Mouse (Mus musculus) fibroblast of lung, adult 2 months (primary cell): ENCODE results near the gene BC107364.
"Not testable (repeated sequence)": the region's sequence is repeated elsewhere in the genome, so short reads cannot be mapped to it uniquely, and the experiment has no call there.

Experiments
- DNase-seq: peaks from one replicate; pipeline ENCODE4 v3.0.0-alpha.2; 2011; ENCODE audit warnings: low read depth

BC107364 gene

GRCm38 (mm10) chr3:96486064-96486827 lies 34.1 kb upstream of the BC107364 start:
- not testable (repeated sequence) for DNase-seq

DNA sequence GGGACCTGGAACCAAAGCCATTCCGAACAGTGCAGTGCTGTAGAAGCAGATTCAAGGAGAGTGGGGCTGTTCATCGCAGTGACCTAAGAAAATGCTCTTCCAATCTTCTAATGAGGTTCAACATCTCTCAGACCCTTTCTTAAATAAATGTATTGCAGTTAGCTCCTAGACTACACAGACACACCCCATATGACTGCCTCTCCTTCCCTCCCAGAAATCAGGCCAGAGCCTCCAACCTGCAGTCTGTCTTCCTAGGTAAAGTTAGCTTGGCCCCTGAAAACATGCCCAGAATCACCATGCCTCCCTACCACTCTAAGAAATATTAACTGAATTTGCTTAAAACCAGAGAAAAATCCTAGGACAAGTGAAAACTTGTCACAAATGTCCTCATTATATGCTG lies 33.3 kb upstream of the BC107364 start:
- no peak for DNase-seq

DNA sequence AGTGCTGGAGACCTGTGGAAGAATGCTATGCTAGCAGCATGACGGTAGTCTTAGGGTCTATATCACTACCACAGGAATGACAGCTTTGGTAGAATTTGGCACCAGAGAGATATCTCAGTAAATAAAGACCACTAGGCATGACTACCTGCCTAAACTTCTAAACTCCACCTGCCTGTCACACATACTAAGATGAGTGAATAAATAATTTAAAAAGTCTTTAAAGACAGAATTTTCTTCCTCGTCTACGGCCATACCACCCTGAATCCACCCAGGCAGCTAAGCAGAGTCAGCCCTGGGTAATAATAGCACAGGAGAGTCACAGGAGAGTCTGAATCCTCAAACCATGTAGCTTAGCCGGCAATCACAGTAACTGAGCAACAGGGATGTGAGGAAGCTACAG lies 32.8 kb upstream of the BC107364 start:
- DNase-seq, result no peak

- DNase-seq, result no peak
Observed at GRCm38 (mm10) chr3:96483946-96484345, 31.8 kb upstream of the BC107364 start.

GRCm38 (mm10) chr3:96483044-96483443 lies 30.9 kb upstream of the BC107364 start:
- not testable (repeated sequence) for DNase-seq

GRCm38 (mm10) chr3:96482451-96482850 lies 30.3 kb upstream of the BC107364 start:
- no peak for DNase-seq

DNA sequence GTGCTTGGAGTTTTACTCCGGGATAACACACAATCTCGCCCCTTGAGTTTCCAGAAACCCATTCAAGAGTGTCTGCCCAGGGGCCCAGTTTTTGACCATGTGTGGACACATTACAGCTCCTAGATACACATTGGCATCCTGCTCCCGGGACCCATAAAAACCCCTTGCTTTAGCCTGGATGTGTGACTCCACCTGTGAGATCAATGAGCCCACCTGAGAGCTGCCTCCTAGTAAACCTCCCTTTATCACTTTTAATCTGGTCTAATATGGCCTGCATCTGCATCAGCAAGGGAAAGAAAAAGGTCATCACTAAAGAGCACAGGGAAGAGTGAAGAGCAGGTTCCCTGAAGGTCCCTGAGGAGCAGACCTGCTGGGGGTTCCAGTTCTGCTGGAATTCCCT lies 29.8 kb upstream of the BC107364 start:
- DNase-seq, result no peak

GRCm38 (mm10) chr3:96480684-96481270 lies 28.7 kb upstream of the BC107364 start:
- no peak for DNase-seq

DNA sequence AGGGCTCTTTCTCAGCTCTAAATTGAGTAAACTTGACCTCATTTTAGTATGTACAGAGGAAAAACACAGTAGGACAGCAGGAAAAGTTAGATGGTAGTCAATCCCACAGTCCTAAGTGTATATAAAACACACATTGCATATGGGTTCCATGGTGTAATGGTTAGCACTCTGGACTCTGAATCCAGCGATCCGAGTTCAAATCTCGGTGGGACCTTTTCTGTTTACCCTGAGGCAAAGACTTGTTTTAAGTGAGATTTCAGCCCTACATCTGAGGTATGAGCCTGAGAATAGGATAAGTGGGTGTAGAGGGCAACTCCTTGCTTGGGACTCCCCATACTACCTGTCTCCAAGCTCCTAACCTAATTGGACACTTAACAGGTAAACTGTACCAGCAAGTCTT lies 27.1 kb upstream of the BC107364 start:
- no peak for DNase-seq

GRCm38 (mm10) chr3:96477558-96477957 lies 25.5 kb upstream of the BC107364 start:
- DNase-seq, result no peak

DNA sequence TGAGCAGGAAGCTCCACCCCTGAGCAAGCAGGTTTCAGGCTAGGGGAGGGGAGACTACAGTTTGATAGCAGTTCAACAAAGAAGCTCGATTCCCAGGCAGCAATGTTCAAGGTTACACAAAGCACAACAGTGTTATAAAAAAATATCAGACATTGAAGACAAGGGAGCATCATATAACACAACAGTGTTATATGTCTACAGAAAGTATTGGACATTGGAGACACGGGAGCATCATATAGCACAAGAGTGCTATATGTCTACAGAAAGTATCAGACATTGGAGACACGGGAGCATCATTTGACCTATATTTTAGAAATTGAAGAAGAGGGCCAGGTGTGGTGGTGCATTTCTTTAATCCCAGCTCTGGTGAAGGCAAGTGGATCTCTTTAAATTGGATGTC lies 25.0 kb upstream of the BC107364 start:
- DNase-seq, result no peak

GRCm38 (mm10) chr3:96474909-96475655 lies 23.0 kb upstream of the BC107364 start:
- DNase-seq, result no peak

GRCm38 (mm10) chr3:96473556-96473955 lies 21.4 kb upstream of the BC107364 start:
- not testable (repeated sequence) for DNase-seq

- DNase-seq, result no peak
Observed at GRCm38 (mm10) chr3:96472066-96472465, 20.0 kb upstream of the BC107364 start.

- no peak for DNase-seq
Observed at GRCm38 (mm10) chr3:96469626-96470025, 17.5 kb upstream of the BC107364 start.

- not testable (repeated sequence) for DNase-seq
Observed at GRCm38 (mm10) chr3:96468335-96468734, 16.2 kb upstream of the BC107364 start.

GRCm38 (mm10) chr3:96467641-96468040 lies 15.5 kb upstream of the BC107364 start:
- no peak for DNase-seq

DNA sequence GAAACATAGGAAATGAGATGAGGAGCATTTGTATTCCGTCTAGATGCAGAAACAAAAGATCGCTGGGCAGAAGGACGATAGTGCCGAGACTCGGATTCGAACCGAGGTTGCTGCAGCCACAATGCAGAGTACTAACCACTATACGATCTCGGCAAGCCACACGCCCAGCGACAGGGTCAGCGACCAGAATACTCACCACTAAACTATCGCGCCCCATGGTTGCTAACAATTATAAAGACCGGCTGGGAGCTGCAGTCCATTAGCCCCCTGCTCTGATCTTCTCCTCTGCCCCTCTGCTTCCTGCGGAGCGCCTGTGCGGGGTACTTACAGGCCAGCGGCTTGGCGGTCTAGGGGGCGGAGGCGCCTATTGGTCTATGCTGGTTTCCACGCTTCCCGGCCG lies 11.8 kb upstream of the BC107364 start:
- DNase-seq, result no peak

GRCm38 (mm10) chr3:96460568-96460870 lies 8.4 kb upstream of the BC107364 start:
- DNase-seq, result not testable (repeated sequence)

DNA sequence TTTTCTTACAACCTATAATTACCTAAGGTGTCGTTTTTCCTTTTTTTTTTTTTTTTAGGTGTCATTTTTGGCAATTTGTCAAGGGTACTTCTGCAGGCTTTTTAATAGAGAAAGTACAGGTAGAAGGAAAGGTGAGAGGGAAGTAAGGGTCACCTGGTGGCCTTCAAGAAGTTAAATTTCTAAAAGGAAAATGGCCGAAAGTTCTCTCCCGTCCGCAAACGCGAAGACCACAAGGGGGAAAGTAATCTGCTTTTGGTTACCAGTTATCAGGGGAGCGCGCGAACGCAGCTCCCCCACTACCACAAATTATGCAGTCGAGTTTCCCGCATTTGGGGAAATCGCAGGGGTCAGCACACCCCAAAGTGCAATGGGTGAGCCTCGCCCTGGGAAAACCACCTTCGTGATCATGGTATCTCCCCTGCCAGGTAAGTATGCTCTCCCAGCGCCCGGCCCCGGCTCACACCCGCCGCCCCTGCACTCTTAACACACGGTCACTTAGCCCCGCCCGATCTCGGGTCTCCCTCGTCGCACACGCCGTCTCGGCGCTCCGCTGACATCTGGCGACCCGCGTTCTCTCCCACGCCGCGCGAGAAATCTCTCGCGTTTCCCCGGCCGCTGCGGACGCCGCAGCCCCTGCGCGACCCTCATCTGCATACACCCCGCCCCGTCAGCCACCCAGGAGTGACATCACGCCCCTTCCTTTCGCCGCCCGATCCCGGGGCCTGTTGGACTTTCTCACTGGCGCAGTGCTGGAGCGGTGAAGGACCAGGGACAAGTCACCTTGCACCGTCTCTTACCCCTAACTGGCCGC lies 7.9 kb upstream of the BC107364 start:
- not testable (repeated sequence) for DNase-seq

- not testable (repeated sequence) for DNase-seq
Observed at GRCm38 (mm10) chr3:96458886-96459439, 6.9 kb upstream of the BC107364 start.

DNA sequence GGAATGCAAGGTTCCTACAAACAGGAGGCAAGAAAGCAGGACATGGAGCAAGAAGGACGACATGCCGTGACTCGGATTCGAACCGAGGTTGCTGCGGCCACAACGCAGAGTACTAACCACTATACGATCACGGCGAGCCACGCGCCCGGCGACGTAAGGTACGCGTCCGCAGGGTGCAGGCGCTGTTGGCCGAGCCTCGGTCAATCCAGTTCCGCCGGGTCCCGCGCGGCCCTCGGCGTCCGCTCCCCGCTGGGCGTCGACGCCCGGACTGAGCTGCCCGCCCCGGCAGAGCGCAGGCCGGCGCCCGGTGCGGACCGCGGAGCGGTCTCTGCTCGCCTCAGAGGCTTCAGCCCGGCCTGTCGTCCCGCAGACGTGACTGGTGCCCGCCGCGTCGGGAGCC lies 5.9 kb upstream of the BC107364 start:
- not testable (repeated sequence) for DNase-seq
